Mouse (Mus musculus) hematopoietic stem cell, adult 5-6 weeks (primary cell): ENCODE data around the gene Gtf2ird2. TPM values are rescaled to one million over a fixed set of nuclear protein-coding genes. Genes with fewer than 3 reads are reported as not detected.

Experiments
- ATAC-seq, 2 experiments: fragments of 125-278 bp in 1 of 2; replicated peaks in 1 of 2; 2 replicates each; pipeline ENCODE4 v1.8.0; 2016 to 2017; ENCODE audit warnings: inconsistent platforms in 2 of 2, mild to moderate bottlenecking in 2 of 2, moderate number of reproducible peaks in 2 of 2, low read depth in 1 of 2, moderate TSS enrichment in 1 of 2; ENCODE audit not compliant: low FRiP score in 2 of 2, poor library complexity in 2 of 2, severe bottlenecking in 2 of 2, insufficient read depth in 1 of 2, low TSS enrichment in 1 of 2
- total RNA-seq: library from RNA; stranded (forward); fragments of 172-1452, 232-1000 nt; gene quantifications from 2 replicates; pipeline ENCODE4 v1.2.3, GENCODE M21; 2017

Gene Gtf2ird2
- total RNA-seq, 1 experiment from 2014 or later, result 11.9 TPM

DNA sequence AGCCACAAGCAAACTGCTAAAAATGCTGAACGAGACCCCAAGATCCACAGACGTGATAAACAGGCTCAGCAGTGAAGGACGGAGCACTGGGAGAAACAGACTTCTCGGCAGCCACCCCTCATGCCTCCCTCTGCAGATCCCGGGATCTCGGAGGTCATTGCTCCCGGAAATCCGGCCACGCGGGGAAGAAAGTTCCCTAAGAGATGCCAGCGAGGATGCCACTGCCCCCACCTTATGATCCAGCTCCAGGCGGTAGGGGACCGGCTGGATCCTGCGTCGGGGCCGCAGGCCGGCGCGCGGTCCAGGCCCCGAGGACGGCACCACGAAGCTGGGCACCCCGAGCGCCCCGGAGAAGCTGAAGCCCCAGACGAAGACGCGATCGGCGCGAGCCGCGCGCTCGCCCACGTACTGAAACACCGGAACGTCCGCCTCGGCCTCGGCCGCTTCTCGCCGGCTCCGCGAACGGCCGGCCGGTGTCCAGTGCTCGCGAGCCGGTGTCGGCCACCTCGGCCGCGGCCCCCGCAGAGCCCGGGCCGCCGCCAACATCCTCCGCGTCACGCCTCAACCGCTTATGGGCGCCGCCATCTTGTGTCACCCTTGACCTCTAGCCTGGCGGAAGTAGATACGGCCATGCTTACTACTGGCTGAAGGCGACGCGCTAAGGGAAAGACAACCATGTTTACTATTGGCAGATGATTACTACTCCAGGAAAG is 7.5 kb upstream of the Gtf2ird2 start, which contains the start of gene Rcc1l:
TSS of gene Rcc1l (minus strand) at position 606 of the 713 bp plus-strand sequence.
- ATAC-seq, result peak; percentile 89 to 90

DNA sequence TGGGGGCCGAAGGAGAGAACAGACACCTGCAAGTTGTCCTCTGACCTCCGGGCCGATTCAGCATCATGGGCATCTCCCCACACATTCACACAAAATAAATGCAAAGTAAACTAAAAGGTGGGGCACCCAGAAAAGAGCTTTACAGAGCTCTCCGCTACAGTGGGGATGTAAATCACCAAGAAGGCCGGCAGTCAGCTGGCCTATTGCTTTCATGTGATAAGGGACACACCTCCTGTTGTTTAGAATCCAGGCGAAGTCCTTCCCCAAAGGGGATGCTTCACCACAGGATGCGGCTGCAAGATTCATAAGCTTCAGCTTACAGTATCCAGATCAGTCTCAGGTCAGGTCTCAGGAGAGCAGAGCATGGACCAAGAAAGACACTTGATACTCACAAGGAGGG is 5.3 kb upstream of the Gtf2ird2 start:
- ATAC-seq, result no peak

DNA sequence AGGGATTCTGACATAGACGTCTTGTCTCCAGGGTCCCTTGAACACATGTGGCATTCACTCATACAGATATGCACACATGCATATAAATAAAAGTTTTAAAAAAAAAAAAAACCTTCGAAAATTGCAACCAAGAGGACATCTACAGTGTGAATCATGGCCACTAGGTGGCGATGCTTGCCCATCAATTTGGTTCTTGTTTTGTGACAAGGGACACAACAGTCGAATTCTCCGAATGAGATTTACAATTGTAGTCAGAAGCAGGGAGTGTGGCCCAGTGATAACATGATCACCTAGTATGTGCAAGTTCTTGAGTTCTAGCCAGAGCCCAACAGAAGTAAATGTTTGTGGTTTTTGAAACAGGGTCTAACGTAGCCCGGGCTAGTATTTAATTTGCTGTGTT is 3.9 kb upstream of the Gtf2ird2 start:
- ATAC-seq, result peak; percentile 13 to 30; a peak in 1 of 4 replicates

DNA sequence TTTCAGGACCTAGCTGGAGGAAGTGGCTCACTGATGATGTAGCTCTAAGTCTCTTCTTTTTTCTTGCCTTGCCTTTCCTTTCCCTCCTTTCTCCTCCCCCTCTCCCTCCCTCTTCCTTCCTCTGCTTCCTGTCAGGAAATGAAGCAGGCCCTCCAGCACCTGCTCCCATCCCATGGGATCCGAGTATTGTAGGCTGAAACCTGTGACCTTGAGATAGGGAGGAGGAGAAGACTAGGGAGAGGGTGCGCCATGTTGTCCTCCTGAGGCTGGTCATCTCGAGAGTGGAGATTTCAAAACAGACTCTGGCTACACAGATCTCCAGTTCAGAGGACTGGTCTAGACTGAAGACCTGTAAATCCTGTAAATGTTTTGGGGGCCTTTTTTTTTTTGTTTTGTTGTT is 1.6 kb upstream of the Gtf2ird2 start:
- ATAC-seq, result no peak

DNA sequence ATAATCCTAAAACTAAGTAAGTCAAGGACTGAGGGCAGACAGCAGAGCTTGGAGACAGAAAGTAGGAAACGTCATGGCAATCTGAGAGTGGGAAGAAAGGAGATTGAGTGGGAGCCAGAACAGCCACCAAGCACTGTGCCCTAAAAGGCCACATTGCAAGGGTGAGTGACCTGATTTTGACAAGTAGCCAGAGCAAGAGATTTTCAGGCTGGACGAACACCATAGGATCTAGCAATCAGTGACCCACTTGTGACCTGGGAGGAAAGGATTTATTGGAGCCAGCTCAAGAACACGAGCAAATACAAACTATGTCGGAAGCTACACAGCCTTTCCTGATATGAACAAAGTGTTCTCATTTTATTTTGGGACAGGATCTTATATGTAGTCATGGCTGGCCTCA is 1.1 kb upstream of the Gtf2ird2 start:
- no peak for ATAC-seq

DNA sequence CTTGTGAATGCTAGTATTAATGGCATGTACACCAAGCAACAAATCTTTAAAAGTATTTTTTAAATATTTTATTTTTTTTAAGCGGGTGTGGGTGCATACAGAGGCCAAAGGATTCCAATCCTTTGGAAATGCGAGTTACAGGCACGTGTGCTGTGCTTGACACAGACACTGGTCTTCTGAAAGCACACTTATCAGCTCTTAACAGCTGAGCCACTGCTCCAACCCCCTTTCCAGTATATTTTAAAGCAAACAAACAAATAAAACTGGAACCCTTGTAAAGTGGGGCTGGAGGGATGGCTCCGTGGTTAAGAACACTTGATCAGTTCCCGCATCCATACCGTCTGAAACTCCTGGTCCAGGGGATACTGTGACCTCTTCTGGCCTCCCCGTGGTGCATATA is 657 bp upstream of the Gtf2ird2 start:
- no peak for ATAC-seq

DNA sequence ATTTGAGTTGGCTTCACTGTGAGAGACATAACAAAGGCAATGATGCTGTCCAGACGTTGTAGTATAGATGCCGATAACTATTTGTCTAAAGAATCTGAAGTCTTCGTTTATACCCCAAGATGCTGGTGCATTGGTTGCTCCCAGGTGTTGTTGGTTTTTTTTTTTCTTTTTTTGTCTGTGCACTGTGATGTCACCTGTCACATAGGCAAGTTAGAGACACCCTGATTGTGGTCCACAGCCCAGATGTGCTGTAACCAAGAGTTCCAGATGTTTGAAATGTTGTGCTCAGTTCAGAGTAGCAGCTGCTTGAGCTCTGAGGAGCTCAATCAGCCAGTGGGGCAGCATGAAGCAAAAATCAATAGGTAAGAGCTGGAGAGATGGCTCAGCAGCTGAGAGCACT is 2.2 kb downstream of the Gtf2ird2 start:
- ATAC-seq, result no peak

DNA sequence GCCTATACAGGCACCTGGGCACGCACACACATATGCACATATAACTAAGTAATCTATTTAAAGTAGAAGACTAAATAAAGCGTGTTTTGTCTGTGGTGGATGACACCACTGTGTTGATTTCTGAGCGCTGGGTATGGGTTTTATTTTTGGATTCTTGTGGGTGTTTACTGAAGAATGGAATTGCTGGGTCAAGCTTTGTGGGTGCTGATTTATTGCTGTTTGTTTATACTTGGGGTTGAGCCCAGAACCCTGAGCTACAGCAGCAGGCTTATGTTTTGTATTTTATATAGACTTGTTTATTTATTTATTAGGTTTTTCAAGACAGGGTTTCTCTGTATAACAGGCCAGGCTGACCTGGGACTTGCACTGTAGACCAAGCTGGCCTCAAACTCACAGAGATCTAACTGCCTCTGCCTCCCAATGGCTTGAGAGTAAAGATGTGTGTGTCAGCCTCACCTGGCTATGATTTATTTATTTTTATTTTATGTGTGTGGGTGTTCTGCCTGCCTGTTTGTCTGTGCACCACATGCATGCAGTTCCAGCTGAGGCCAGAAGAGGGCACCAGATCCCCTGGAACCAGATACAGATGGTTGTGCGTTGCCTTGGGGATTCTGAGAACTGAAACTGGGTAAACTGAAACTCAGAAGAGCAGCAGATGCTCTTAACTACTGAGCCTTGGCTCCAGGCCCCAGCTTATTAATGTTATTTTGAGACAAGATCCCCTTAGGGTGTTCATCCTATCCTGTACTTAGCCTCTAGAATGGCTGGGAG is 3.3 kb downstream of the Gtf2ird2 start:
- ATAC-seq, result no peak

DNA sequence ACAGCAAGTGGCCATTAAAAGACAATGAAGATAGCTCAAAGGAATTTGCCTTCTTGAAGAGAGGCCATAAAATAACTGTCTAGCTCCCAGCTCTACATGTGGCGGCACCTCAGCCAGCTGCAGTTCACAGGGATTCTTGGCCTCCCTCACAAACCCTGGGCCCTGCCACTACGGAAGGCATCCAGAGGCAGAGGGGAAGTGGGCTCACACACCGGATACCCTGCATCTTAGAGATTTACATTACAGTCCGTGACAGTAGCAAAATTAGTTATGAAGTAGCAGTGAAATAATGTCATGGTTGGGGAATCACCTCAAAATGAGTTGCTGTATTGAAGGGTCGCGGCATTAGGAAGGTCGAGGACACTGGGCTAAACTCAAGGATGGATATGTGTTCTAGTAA is 4.8 kb downstream of the Gtf2ird2 start:
- ATAC-seq, result peak; percentile 77 to 92

DNA sequence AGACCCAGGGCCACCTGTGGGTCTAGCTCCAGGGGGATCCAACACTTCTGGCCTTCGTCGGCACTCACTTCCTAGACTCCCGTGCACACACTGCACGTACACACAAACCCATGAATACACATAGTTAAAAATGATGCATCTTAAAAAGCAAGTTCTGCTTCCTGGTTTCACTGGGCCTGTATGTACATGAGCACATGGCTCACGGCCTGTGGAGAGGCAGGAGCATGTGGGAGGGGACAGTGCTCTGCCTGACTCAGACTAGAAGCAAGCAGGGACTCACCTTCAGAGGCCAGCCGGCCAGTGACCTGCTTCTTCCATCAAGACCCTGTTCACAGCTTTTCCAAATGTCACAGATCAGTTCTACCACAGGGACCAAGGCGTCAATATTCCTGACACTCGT is 9.8 kb downstream of the Gtf2ird2 start:
- ATAC-seq, result no peak

DNA sequence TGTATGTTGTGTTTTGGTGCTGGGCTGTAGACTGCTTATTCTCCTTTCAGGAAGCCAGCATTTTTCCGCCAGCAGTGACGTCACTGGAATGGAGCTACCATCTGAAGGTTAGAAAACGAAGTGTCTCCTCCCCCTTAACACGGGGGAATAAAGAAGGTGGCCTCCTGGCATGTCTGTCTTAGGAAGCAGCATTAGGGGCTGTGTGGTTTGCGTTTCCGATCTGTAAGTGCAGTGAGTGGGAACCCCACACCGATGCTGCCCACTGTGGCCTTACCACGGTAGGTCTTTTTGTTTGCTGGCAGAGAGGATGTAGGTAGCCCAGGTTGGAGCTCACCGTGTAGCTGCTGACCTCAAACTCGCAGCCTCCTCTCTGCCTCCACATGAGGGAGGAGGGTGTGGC is 22.9 kb downstream of the Gtf2ird2 start:
- peak; percentile 61 to 78 for ATAC-seq

DNA sequence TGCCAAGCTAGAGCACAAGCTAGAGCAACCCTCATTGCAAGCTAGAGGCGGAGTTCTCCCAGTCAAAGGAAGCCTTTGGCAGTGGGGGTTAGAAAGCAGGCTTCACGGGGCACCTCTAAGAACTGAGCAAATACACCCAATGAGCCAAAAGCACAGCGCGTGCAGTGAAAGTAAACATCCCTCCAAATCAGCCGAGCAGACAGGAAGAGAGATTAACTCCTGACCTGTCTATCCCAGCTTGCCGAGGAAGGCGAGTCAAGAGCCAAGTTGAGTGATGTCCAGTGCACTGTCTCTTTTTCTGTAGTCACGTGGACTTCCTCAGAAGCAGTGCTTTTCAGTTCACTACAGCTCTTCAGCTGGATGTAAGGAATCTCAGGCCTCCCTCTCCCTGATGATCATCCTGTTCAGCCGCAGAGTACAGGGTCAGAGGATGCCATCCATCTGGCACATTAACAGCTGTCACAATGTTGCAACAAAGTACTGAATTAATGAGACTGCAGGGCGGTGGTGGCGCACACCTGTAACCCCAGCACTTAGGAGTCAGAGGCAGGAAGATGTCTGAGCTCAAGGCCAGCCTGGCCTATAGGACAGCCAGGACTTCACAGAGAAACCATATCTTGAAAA is 26.2 kb downstream of the Gtf2ird2 start:
- no peak for ATAC-seq

DNA sequence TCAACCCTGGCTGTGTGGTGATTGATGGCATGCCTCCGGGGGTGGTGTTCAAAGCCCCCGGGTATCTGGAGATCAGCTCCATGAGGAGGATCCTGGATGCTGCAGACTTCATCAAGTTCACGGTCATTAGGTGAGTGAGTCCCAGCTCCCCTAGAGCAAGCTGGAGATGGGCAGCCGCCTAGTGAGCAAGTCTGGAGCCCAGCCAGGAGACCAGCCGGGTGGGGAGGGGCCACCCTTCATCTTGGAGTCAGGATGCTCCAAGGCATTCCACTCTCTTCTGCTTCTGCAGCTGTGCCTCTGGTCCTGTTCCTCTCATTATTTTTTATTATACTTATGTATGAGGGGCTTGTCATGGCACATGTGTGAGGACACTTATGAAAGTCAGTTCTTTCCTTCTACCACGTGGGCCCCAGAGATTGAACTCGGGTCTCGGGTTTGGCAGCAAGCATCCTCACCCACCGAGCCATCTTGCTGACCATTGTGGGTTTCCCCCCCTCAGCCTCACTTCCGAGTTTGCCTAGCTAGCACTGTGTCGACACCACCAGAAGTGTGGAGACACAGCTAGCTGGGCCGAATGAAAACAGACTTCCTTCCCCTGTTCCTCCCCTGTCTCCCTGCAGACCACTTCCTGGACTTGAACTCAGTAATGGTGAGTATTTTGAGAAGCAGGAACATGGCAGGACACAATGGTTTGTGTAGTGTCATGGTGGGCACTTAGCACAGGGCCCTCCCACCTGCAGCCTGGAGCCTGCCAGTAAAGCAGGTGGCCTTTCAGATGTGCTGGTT is 30.4 kb downstream of the Gtf2ird2 start:
- ATAC-seq, result peak; percentile 90 to 92

DNA sequence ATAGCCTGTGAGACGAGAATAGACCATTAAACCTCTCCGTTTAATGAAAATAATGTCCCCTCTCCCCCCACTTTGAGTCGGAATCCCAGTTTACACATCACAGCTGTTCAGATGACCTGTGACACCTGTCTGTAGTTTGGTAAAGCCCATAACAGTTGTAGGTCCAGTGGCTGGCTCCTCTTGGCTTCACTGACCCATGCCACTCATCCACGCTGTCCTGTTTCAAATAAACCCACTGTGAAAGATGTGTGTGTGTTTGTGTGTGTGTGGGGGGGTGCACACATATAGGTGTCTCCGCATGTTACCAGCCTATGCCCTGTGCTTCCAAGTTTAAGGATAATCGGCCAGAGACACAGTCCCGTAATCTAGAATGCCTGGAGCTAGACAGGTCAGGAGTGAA is 34.1 kb downstream of the Gtf2ird2 start:
- no peak for ATAC-seq

DNA sequence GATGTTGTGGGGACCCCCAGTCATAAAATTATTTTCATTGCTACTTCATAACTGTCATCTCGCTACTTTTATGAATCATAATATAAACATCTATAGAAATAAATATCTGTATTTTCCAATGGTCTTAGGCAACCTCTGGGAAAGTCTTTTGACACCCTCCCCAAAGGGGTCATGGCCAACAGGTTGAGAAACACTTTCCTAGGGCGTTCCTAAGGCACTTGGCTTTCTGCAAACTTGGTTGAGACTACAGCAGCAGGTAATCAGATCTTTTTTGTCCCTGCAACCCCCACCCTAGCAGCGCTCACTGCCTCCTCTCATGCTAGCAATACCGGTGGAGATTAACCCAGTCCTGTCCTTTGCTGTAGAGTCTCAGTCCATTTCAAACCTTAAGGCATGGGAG is 37.5 kb downstream of the Gtf2ird2 start:
- ATAC-seq, result no peak

DNA sequence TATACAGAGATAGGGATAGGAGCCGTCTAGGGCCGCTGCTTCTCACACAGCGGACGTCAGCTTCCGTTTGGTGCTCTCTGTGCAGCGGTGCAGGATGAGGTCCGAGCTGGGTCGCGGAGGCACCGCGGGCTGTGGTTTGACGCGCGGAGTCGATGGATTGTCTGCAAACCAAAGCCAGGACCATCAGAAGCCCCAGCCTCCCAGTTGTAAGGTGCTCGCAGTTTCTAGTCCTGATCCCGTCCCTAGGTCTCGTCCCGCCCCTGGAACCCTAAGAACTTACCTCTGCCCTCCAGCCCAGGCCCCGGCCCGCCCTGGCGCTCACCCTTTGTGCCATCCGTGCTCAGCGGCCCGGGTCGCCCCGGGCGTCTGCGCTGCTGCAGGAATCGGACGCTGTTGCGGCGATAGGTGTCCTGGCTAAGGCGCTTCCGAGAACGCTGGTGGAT is 37.9 kb downstream of the Gtf2ird2 start:
- peak; percentile 14 to 19; a peak in 3 of 4 replicates for ATAC-seq

DNA sequence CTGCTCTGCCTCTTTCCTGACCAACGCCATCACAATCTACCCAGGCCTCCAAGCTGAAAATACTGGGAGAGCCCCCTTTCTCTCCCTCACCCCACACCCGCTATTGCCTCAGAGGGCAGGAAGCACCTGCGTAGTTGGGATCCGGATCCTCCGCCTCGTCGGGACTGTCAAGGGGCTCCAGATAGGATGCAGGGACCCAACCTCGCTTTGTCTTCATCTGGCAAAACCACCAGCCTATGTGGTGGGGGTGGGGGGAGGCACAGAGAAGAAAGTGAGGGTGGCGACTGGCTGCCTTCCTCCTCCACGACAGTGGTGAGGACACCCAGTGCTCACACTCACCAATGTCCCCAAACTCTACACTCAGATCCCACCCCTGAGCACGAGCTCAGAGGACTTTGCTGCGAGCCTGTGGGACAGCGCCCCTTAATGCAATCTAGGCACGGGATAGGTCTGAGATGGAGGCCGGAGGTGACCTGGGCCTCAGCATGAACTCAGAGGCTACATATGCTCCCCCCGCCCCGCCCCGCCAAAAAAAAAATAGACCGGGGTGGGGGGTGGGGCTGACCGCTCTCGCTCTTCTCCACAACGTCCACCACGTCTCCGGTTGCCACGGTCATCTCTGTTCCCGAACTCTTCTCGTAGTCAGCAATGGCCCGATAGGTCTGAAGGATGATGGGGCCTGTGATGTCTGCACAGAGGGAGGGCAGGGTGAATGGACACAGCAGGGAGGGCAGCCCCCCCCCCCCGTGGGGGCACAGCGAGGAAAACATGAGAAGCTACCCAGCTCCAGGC is 41.5 kb downstream of the Gtf2ird2 start:
- peak; percentile 38 to 44 for ATAC-seq
